Mouse (Mus musculus): Measurements from ENCODE around the gene Zfp622. TPM values are rescaled to one million over a fixed set of nuclear protein-coding genes. Genes with fewer than 3 reads are reported as not detected.

Gene Zfp622
- polyA plus RNA-seq, 1 experiment = 70.8 TPM

DNA sequence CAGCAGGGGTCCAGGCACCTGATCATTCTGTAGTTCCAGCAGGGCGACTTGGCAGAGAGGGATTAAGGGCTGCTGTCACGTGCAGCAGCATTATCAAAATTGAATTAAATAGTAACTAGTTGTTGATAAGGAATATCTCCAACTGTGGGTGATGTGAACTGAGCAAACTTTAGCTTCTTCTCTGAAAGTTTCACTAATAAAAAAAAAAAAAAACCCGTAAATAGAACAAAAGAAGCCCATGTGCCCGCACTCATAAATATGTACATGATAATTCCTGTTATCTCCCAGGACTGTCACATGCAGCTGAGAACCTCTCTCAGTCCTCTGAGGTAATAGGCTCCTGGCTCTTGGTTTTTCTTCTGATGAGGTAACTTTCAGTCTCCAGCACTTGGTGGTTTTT lies 41.8 kb upstream of the Zfp622 start:
- no peaks in the 10 kb centered on the region for H3K4me1 ChIP-seq (ENCODE audit: control insufficient read depth, insufficient read depth, low read length)
- no peaks in the 10 kb centered on the region for H3K27me3 ChIP-seq (ENCODE audit: control insufficient read depth, insufficient read depth, low read length, poor library complexity, severe bottlenecking)
- no peak overlapping the region for H3K27ac ChIP-seq (ENCODE audit: insufficient read depth, low read length)
- H3K4me3 ChIP-seq (ENCODE audit: low read depth, low read length) = no peak overlapping the region
- H3K9me3 ChIP-seq (replicated peaks; ENCODE audit: control insufficient read depth, insufficient read depth, low read length, poor library complexity, severe bottlenecking) = no peaks in the 10 kb centered on the region
- no peak overlapping the region for H3K9ac ChIP-seq (ENCODE audit: low read depth, poor library complexity, severe bottlenecking)
- H3K36me3 ChIP-seq (ENCODE audit: control insufficient read depth, insufficient read depth, low read length, poor library complexity, severe bottlenecking) = no peaks in the 10 kb centered on the region
- TF ChIP-seq EP300 (IDR thresholded peaks at IDR 0.05; ENCODE audit: insufficient read depth, low read depth, low read length) (no peak), CTCF (IDR thresholded peaks at IDR 0.05; ENCODE audit: low read depth, low read length) (no peak), POLR2A (IDR thresholded peaks at IDR 0.05; ENCODE audit: insufficient read depth, low read length) (no peak)

DNA sequence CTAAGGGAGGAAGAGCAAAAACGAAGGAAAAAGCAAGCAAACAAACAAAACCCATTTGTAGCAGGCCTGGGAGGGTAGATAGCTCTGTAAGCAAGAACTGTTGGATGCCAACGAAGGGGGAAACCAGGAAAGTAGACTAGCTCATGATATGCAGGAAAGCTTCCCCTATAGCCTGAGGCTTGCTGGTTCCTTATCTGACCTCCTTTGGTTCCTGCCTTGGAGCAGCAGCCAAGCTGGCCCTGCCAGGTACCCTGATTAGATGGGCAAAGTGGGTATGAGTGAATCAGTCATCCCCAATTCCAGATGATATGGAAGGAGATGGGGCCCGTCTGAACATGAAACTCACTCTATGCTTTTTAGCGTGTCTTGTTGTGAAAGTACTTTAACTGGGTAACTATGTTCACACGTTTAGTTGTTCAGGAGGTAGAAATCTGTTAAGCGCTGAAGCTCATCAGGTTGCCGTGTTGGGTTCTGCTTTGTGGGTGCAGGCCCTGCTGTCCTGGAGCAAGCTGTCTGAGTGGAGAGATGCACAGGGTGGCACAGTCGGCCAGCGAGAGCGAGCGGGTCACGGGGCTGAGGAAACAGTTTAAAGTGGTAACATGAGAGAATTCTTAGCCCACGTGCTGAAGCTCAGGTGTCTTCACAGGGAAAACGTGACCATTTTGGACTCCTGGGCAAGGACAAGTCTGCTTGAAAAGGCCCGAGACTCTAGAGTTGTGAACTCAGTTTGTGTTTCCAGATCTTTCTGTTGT lies 40.6 kb upstream of the Zfp622 start:
- TF ChIP-seq POLR2A (IDR thresholded peaks at IDR 0.05; ENCODE audit: insufficient read depth, low read length) (no peak), CTCF (IDR thresholded peaks at IDR 0.05; ENCODE audit: low read depth, low read length) (no peak), EP300 (IDR thresholded peaks at IDR 0.05; ENCODE audit: insufficient read depth, low read depth, low read length) (no peak)
- Histone ChIP-seq H3K9ac (ENCODE audit: low read depth, poor library complexity, severe bottlenecking) (no peak overlapping the region), H3K4me3 (ENCODE audit: low read depth, low read length) (no peak overlapping the region), H3K27me3 (ENCODE audit: control insufficient read depth, insufficient read depth, low read length, poor library complexity, severe bottlenecking) (no peaks in the 10 kb centered on the region), H3K9me3 (replicated peaks; ENCODE audit: control insufficient read depth, insufficient read depth, low read length, poor library complexity, severe bottlenecking) (no peaks in the 10 kb centered on the region), H3K4me1 (ENCODE audit: control insufficient read depth, insufficient read depth, low read length) (no peaks in the 10 kb centered on the region), H3K27ac (ENCODE audit: insufficient read depth, low read length) (no peak overlapping the region), H3K36me3 (ENCODE audit: control insufficient read depth, insufficient read depth, low read length, poor library complexity, severe bottlenecking) (no peaks in the 10 kb centered on the region)

DNA sequence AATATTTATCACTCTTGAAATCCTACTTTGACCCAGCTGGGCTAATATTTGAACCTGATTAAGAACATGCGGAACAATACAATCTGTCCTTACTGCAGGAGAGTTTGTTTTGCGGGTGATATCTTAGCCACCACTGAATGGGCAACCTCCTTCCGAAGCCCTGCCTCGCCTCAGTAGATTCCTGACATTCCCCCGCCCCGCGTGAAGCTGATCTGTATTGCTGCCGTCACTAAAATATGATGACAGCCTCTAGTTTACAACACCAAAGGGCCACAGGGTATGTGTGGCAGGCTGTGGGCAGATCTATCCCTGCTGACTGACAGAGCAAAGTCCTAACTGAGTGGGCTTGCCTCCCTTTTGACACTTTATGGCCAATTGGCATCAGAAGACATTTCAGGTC lies 38.9 kb upstream of the Zfp622 start:
- Histone ChIP-seq H3K9ac (ENCODE audit: low read depth, poor library complexity, severe bottlenecking) (no peak overlapping the region), H3K9me3 (replicated peaks; ENCODE audit: control insufficient read depth, insufficient read depth, low read length, poor library complexity, severe bottlenecking) (no peaks in the 10 kb centered on the region), H3K4me3 (ENCODE audit: low read depth, low read length) (no peak overlapping the region), H3K27ac (ENCODE audit: insufficient read depth, low read length) (no peak overlapping the region), H3K27me3 (ENCODE audit: control insufficient read depth, insufficient read depth, low read length, poor library complexity, severe bottlenecking) (no peaks in the 10 kb centered on the region), H3K4me1 (ENCODE audit: control insufficient read depth, insufficient read depth, low read length) (no peaks in the 10 kb centered on the region), H3K36me3 (ENCODE audit: control insufficient read depth, insufficient read depth, low read length, poor library complexity, severe bottlenecking) (no peaks in the 10 kb centered on the region)
- no peak for TF ChIP-seq EP300 (IDR thresholded peaks at IDR 0.05; ENCODE audit: insufficient read depth, low read depth, low read length)

DNA sequence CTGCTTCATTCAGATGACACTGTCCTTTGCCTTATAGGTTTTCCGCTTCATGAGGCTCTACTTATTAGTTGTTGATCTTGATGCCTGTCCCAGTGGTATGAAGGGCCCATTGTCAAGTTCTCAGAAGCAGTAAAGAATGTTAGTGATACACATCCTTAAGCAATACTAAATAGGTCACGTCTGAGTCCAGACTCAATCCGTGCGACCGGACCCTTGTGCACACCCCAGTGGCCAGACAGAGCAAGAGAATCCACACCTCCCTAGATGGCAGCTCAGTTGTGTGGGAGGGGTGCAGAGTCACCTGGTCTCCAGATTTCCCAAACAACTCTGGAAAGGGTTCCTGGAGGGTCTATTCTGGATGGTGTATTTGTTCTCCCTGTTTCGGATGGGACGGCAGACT lies 37.7 kb upstream of the Zfp622 start:
- no peaks in the 10 kb centered on the region for H3K36me3 ChIP-seq (ENCODE audit: control insufficient read depth, insufficient read depth, low read length, poor library complexity, severe bottlenecking)
- TF ChIP-seq CTCF (IDR thresholded peaks at IDR 0.05; ENCODE audit: low read depth, low read length) = no peak
- no peak for TF ChIP-seq POLR2A (IDR thresholded peaks at IDR 0.05; ENCODE audit: insufficient read depth, low read length)
- TF ChIP-seq EP300 (IDR thresholded peaks at IDR 0.05; ENCODE audit: insufficient read depth, low read depth, low read length) = no peak
- H3K4me1 ChIP-seq (ENCODE audit: control insufficient read depth, insufficient read depth, low read length) = no peaks in the 10 kb centered on the region

DNA sequence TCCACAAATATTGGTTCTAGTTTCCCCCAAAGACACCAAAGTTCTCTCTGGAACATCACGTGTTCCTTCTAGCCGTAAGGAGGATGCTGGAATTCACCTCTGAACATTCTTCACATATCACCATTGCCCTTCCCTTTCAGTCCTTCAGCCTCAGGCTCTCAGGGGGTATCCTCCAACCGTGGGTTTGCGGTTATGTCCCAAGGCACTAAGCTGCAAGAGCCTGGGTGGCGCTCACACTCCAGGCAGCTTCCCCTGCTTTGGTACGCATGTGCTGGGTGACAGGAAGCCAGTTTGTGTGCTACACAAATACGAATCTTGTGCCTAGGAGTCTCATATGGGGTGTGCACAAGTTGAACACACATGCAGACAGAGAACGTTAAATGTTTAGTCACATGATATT lies 36.8 kb upstream of the Zfp622 start:
- H3K4me1 ChIP-seq (ENCODE audit: control insufficient read depth, insufficient read depth, low read length) = no peaks in the 10 kb centered on the region
- H3K4me3 ChIP-seq (ENCODE audit: low read depth, low read length) = no peak overlapping the region
- H3K36me3 ChIP-seq (ENCODE audit: control insufficient read depth, insufficient read depth, low read length, poor library complexity, severe bottlenecking) = no peaks in the 10 kb centered on the region
- no peak overlapping the region for H3K9ac ChIP-seq (ENCODE audit: low read depth, poor library complexity, severe bottlenecking)
- H3K9me3 ChIP-seq (replicated peaks; ENCODE audit: control insufficient read depth, insufficient read depth, low read length, poor library complexity, severe bottlenecking) = no peaks in the 10 kb centered on the region
- TF ChIP-seq POLR2A (IDR thresholded peaks at IDR 0.05; ENCODE audit: insufficient read depth, low read length) = no peak
- no peak for TF ChIP-seq CTCF (IDR thresholded peaks at IDR 0.05; ENCODE audit: low read depth, low read length)
- no peak for TF ChIP-seq EP300 (IDR thresholded peaks at IDR 0.05; ENCODE audit: insufficient read depth, low read depth, low read length)
- no peaks in the 10 kb centered on the region for H3K27me3 ChIP-seq (ENCODE audit: control insufficient read depth, insufficient read depth, low read length, poor library complexity, severe bottlenecking)
- no peak overlapping the region for H3K27ac ChIP-seq (ENCODE audit: insufficient read depth, low read length)

More for the DNA sequence above, 37.7 kb upstream of the Zfp622 start:
- Histone ChIP-seq H3K27me3 (ENCODE audit: control insufficient read depth, insufficient read depth, low read length, poor library complexity, severe bottlenecking) (no peaks in the 10 kb centered on the region), H3K9ac (ENCODE audit: low read depth, poor library complexity, severe bottlenecking) (no peak overlapping the region), H3K9me3 (replicated peaks; ENCODE audit: control insufficient read depth, insufficient read depth, low read length, poor library complexity, severe bottlenecking) (no peaks in the 10 kb centered on the region), H3K27ac (ENCODE audit: insufficient read depth, low read length) (no peak overlapping the region), H3K4me3 (ENCODE audit: low read depth, low read length) (no peak overlapping the region)

DNA sequence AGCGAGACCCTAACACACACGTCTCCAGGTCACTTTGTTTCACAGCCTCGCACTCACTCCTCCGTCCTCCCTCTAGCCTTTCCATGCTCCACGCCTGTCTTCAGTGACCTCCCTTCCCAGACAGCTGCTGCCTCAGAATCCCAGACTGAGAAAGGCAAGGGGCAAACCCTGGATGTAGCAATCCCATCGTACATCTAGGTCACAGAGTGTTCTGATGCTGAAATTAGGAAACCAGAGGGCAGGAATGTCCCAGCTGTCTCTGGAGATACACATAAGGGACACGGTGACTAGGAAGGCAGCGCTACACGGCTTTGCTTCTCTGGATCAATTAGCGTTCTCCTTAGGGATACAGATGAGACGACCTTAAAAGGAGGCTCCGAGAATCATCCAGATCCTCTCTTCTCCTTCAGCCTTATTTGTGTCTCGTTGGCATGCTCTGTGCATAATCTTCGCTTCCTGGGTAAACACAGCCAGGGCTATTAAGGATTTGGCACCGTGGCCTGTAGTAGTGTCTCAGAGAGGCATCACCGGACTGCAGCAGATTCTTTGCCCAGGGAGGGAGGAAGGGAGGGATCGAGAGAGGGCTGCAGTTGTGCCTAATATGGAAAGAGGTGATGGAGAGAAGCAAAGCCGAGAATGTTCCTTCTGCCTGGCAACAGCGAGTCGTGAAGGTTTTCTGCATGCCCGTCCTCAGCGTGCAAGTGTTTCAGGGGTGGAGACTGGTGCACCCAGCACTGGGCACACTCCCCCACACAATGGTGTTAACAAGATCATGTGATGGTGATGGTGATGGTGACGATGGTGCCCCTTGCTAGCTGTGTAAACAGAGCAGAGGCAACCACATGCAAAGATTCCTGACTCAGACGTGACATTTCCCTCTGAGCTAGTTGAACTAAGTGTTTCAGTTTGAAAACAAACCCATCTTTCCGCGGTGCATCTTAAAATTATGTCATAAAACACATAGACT lies 35.6 kb upstream of the Zfp622 start:
- H3K27me3 ChIP-seq (ENCODE audit: control insufficient read depth, insufficient read depth, low read length, poor library complexity, severe bottlenecking) = no peaks in the 10 kb centered on the region
- H3K27ac ChIP-seq (ENCODE audit: insufficient read depth, low read length) = no peak overlapping the region
- no peaks in the 10 kb centered on the region for H3K36me3 ChIP-seq (ENCODE audit: control insufficient read depth, insufficient read depth, low read length, poor library complexity, severe bottlenecking)
- no peak for TF ChIP-seq EP300 (IDR thresholded peaks at IDR 0.05; ENCODE audit: insufficient read depth, low read depth, low read length)
- no peak for TF ChIP-seq CTCF (IDR thresholded peaks at IDR 0.05; ENCODE audit: low read depth, low read length)
- TF ChIP-seq POLR2A (IDR thresholded peaks at IDR 0.05; ENCODE audit: insufficient read depth, low read length) = no peak
- H3K4me3 ChIP-seq (ENCODE audit: low read depth, low read length) = no peak overlapping the region
- H3K4me1 ChIP-seq (ENCODE audit: control insufficient read depth, insufficient read depth, low read length) = no peaks in the 10 kb centered on the region
- no peak overlapping the region for H3K9ac ChIP-seq (ENCODE audit: low read depth, poor library complexity, severe bottlenecking)
- H3K9me3 ChIP-seq (replicated peaks; ENCODE audit: control insufficient read depth, insufficient read depth, low read length, poor library complexity, severe bottlenecking) = no peaks in the 10 kb centered on the region
